Mouse (Mus musculus) spleen, adult 12 weeks (tissue): ENCODE results near the gene Gm26661.

Source experiments
- DNase-seq: peaks from one replicate; pipeline ENCODE4 v3.0.0; 2022; ENCODE audit warnings: low spot score

The Gm26661 gene

GRCm38 (mm10) chr14:7821341-7821740, 30.0 kb downstream of the Gm26661 start:
- DNase-seq: no peak

- no peak for DNase-seq
These were observed 31.3 kb downstream of the Gm26661 start for GRCm38 (mm10) chr14:7822693-7823092.

- DNase-seq: no peak
These were observed 33.4 kb downstream of the Gm26661 start for GRCm38 (mm10) chr14:7824651-7825268.

GRCm38 (mm10) chr14:7826151-7826937, 35.0 kb downstream of the Gm26661 start:
- no peak for DNase-seq

- DNase-seq: no peak
These were observed 37.8 kb downstream of the Gm26661 start for GRCm38 (mm10) chr14:7829181-7829580.

- no peak for DNase-seq
These were observed 40.5 kb downstream of the Gm26661 start for GRCm38 (mm10) chr14:7831770-7832439.

- DNase-seq: no peak
These were observed 41.0 kb downstream of the Gm26661 start for GRCm38 (mm10) chr14:7832440-7832783.

- DNase-seq: no peak
These were observed 42.1 kb downstream of the Gm26661 start for GRCm38 (mm10) chr14:7833458-7833857.

- no peak for DNase-seq
These were observed 47.2 kb downstream of the Gm26661 start for GRCm38 (mm10) chr14:7838564-7839089.

- no peak for DNase-seq
These were observed 48.6 kb downstream of the Gm26661 start for GRCm38 (mm10) chr14:7839950-7840514.
